Mouse (Mus musculus): ENCODE data around the gene Ncapg. TPM values are rescaled to one million over a fixed set of nuclear protein-coding genes. Genes with fewer than 3 reads are reported as not detected.

Gene Ncapg
- polyA plus RNA-seq (2014; fragmentation: Illumina TruSeq; extraction: RNeasy Lipid Tissue Mini Kit (QIAGEN cat#74804)), result 89.5 TPM

DNA sequence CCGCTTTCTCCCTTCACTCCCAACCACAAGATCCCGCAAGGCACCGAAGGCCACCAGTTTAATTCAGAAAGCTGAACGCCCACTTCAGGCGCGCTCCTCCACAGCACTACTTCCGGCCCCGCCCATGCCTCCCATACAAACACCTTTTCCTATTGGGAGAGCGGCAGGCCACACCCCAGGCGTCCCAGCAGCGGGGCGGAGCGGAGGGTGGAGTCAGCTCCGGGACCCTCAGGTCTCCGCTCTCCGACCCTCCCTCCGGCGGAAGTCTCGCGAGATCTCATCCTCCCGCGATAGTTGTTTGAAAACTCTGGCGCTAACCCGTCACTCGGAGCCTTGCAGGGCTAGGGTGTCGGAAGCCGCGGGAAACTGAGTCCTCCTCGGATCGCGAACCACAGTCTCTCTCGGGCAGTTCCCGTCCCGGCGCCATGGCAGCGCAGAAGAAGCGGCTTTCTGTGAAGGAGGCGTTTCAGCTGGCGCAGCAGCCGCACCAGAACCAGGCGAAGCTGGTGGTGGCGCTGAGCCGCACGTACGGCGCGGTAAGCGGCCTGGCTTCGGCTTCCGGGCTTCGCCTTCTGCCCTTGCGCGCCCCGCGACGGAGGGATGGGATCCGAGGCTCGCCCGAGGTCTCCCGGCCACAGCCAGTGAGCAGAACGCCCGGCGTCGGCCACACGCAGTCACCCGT is at the start of gene Ncapg:
Ncapg (plus strand) TSS at position 322 of the 682 bp plus-strand sequence.

GRCm38 (mm10) chr5:45638806-45639714 is 30.7 kb upstream of the Ncapg start, which contains the start of gene Fam184b:
Gene Fam184b (minus strand): TSS chr5:45639614.

Other genes with a start within 250 kb of the Ncapg start
- gene Qdpr, start 219.7 kb upstream of the Ncapg start, polyA plus RNA-seq (2014; fragmentation: Illumina TruSeq; extraction: RNeasy Lipid Tissue Mini Kit (QIAGEN cat#74804)), result 93.3 TPM
- gene Clrn2, start 216.2 kb upstream of the Ncapg start, polyA plus RNA-seq (2014; fragmentation: Illumina TruSeq; extraction: RNeasy Lipid Tissue Mini Kit (QIAGEN cat#74804)), result not detected
- 111 TPM for gene Lap3, start 176.5 kb upstream of the Ncapg start, polyA plus RNA-seq (2014; fragmentation: Illumina TruSeq; extraction: RNeasy Lipid Tissue Mini Kit (QIAGEN cat#74804))
- 87.6 TPM for gene Med28, start 149.7 kb upstream of the Ncapg start, polyA plus RNA-seq (2014; fragmentation: Illumina TruSeq; extraction: RNeasy Lipid Tissue Mini Kit (QIAGEN cat#74804))
- gene Fam184b, start 30.3 kb upstream of the Ncapg start, polyA plus RNA-seq (2014; fragmentation: Illumina TruSeq; extraction: RNeasy Lipid Tissue Mini Kit (QIAGEN cat#74804)), result 0.40 TPM
- 85.0 TPM for gene Lcorl, start 187.7 kb downstream of the Ncapg start, polyA plus RNA-seq (2014; fragmentation: Illumina TruSeq; extraction: RNeasy Lipid Tissue Mini Kit (QIAGEN cat#74804))